Mouse (Mus musculus): ENCODE results near the gene B3gntl1.

- TF ChIP-seq POLR2A (IDR thresholded peaks at IDR 0.05; ENCODE audit: extremely low read depth, insufficient read depth, low read length), result no peak
- no peak for TF ChIP-seq CTCF (IDR thresholded peaks at IDR 0.05; ENCODE audit: low read depth, low read length)
These were observed 91.1 kb downstream of the B3gntl1 start for GRCm38 (mm10) chr11:121581856-121582255.
